Mouse (Mus musculus): ENCODE measurements around the gene D10Wsu102e. TPM values are rescaled to one million over a fixed set of nuclear protein-coding genes. Genes with fewer than 3 reads are reported as not detected.
A peak's percentile ranks its signal among the peaks of the same experiment; 100 is the strongest.
"Not testable (repeated sequence)": the region's sequence is repeated elsewhere in the genome, so short reads cannot be mapped to it uniquely, and the experiment has no call there.

D10Wsu102e gene
- polyA plus RNA-seq, 1 experiment: 0.09 TPM

GRCm38 (mm10) chr10:83360356-83360755 lies 335 bp downstream of the D10Wsu102e start:
- Histone ChIP-seq H3K4me3 (replicated peaks) (peak overlapping the region; percentile 100), H3K36me3 (replicated peaks; ENCODE audit: low read length) (peaks cover 32% of the 10 kb centered on the region), H3K4me1 (peaks cover 35% of the 10 kb centered on the region), H3K27me3 (replicated peaks) (no peaks in the 10 kb centered on the region), H3K9me3 (no peaks in the 10 kb centered on the region)
- TF ChIP-seq FLI1 (IDR thresholded peaks at IDR 0.05; ENCODE audit: low read length) (no peak), GATA1 (IDR thresholded peaks at IDR 0.05; ENCODE audit: borderline replicate concordance, low read length) (no peak)

- no peaks in the 10 kb centered on the region for H3K27me3 ChIP-seq (replicated peaks)
- H3K4me3 ChIP-seq (replicated peaks): peak overlapping the region; percentile 100
- H3K36me3 ChIP-seq (replicated peaks; ENCODE audit: low read length): peaks cover 46% of the 10 kb centered on the region
- TF ChIP-seq GATA1 (IDR thresholded peaks at IDR 0.05; ENCODE audit: borderline replicate concordance, low read length): no peak
- no peak for TF ChIP-seq FLI1 (IDR thresholded peaks at IDR 0.05; ENCODE audit: low read length)
- H3K4me1 ChIP-seq: peaks cover 35% of the 10 kb centered on the region
- H3K9me3 ChIP-seq: no peaks in the 10 kb centered on the region
Observed at GRCm38 (mm10) chr10:83361643-83362382, 1.8 kb downstream of the D10Wsu102e start.

- Histone ChIP-seq H3K36me3 (replicated peaks; ENCODE audit: low read length) (peaks cover 63% of the 10 kb centered on the region), H3K4me1 (peaks cover 31% of the 10 kb centered on the region)
- TF ChIP-seq GATA1 (IDR thresholded peaks at IDR 0.05; ENCODE audit: borderline replicate concordance, low read length) (no peak), FLI1 (IDR thresholded peaks at IDR 0.05; ENCODE audit: low read length) (no peak)
Observed at GRCm38 (mm10) chr10:83363451-83363850, 3.4 kb downstream of the D10Wsu102e start.

GRCm38 (mm10) chr10:83368918-83369317 lies 8.9 kb downstream of the D10Wsu102e start:
- no peaks in the 10 kb centered on the region for H3K27me3 ChIP-seq (replicated peaks)
- H3K9me3 ChIP-seq: no peaks in the 10 kb centered on the region
- TF ChIP-seq GATA1 (IDR thresholded peaks at IDR 0.05; ENCODE audit: borderline replicate concordance, low read length): no peak
- no peak for TF ChIP-seq FLI1 (IDR thresholded peaks at IDR 0.05; ENCODE audit: low read length)
- H3K4me3 ChIP-seq (replicated peaks): no peak overlapping the region
- peaks cover 6% of the 10 kb centered on the region for H3K4me1 ChIP-seq
- peaks cover 91% of the 10 kb centered on the region for H3K36me3 ChIP-seq (replicated peaks; ENCODE audit: low read length)

More at GRCm38 (mm10) chr10:83363451-83363850, 3.4 kb downstream of the D10Wsu102e start:
- Histone ChIP-seq H3K27me3 (replicated peaks) (no peaks in the 10 kb centered on the region), H3K4me3 (replicated peaks) (no peak overlapping the region), H3K9me3 (no peaks in the 10 kb centered on the region)

- H3K36me3 ChIP-seq (replicated peaks; ENCODE audit: low read length): peaks cover 75% of the 10 kb centered on the region
- H3K27me3 ChIP-seq (replicated peaks): no peaks in the 10 kb centered on the region
- TF ChIP-seq FLI1 (IDR thresholded peaks at IDR 0.05; ENCODE audit: low read length) (no peak), GATA1 (IDR thresholded peaks at IDR 0.05; ENCODE audit: borderline replicate concordance, low read length) (no peak)
- peaks cover 40% of the 10 kb centered on the region for H3K4me1 ChIP-seq
- H3K9me3 ChIP-seq: 0 out of 2 replicates have a peak, but pooled peaks cover 4% of the 10 kb centered on the region
- no peak overlapping the region for H3K4me3 ChIP-seq (replicated peaks)
Observed at GRCm38 (mm10) chr10:83374045-83374656, 14.1 kb downstream of the D10Wsu102e start.

- Histone ChIP-seq H3K4me1 (peaks cover 35% of the 10 kb centered on the region), H3K9me3 (peaks cover 17% of the 10 kb centered on the region), H3K36me3 (replicated peaks; ENCODE audit: low read length) (peaks cover 79% of the 10 kb centered on the region)
- not testable (repeated sequence) for H3K4me3 ChIP-seq (replicated peaks); H3K27me3 ChIP-seq (replicated peaks)
Observed at GRCm38 (mm10) chr10:83375458-83375857, 15.4 kb downstream of the D10Wsu102e start.

GRCm38 (mm10) chr10:83376911-83377682 lies 17.1 kb downstream of the D10Wsu102e start:
- Histone ChIP-seq H3K27me3 (replicated peaks) (no peaks in the 10 kb centered on the region), H3K36me3 (replicated peaks; ENCODE audit: low read length) (peaks cover 71% of the 10 kb centered on the region), H3K9me3 (peaks cover 30% of the 10 kb centered on the region), H3K4me3 (replicated peaks) (no peak overlapping the region), H3K4me1 (peaks cover 34% of the 10 kb centered on the region)
- TF ChIP-seq FLI1 (IDR thresholded peaks at IDR 0.05; ENCODE audit: low read length) (no peak), GATA1 (IDR thresholded peaks at IDR 0.05; ENCODE audit: borderline replicate concordance, low read length) (no peak)

GRCm38 (mm10) chr10:83378083-83378833 lies 18.2 kb downstream of the D10Wsu102e start:
- H3K36me3 ChIP-seq (replicated peaks; ENCODE audit: low read length): peaks cover 68% of the 10 kb centered on the region

GRCm38 (mm10) chr10:83380501-83380900 lies 20.5 kb downstream of the D10Wsu102e start:
- Histone ChIP-seq H3K27me3 (replicated peaks) (no peaks in the 10 kb centered on the region), H3K36me3 (replicated peaks; ENCODE audit: low read length) (peaks cover 66% of the 10 kb centered on the region), H3K4me1 (peaks cover 36% of the 10 kb centered on the region), H3K4me3 (replicated peaks) (no peak overlapping the region), H3K9me3 (peaks cover 36% of the 10 kb centered on the region)
- TF ChIP-seq GATA1 (IDR thresholded peaks at IDR 0.05; ENCODE audit: borderline replicate concordance, low read length) (no peak), FLI1 (IDR thresholded peaks at IDR 0.05; ENCODE audit: low read length) (no peak)

More at GRCm38 (mm10) chr10:83378083-83378833, 18.2 kb downstream of the D10Wsu102e start:
- peaks cover 34% of the 10 kb centered on the region for H3K4me1 ChIP-seq
- peaks cover 30% of the 10 kb centered on the region for H3K9me3 ChIP-seq
- no peak for TF ChIP-seq FLI1 (IDR thresholded peaks at IDR 0.05; ENCODE audit: low read length)
- no peak for TF ChIP-seq GATA1 (IDR thresholded peaks at IDR 0.05; ENCODE audit: borderline replicate concordance, low read length)
- no peak overlapping the region for H3K4me3 ChIP-seq (replicated peaks)
- no peaks in the 10 kb centered on the region for H3K27me3 ChIP-seq (replicated peaks)
